Mouse (Mus musculus) neural tube, postnatal 0 days (tissue): ENCODE measurements around the gene Taf6. TPM values are rescaled to one million over a fixed set of nuclear protein-coding genes. Genes with fewer than 3 reads are reported as not detected.

ENCODE experiments used
- microRNA counts: library from miRNA; unstranded; fragments of <30 nt; microRNA quantifications from one replicate; lab custom pipeline; 2015
- microRNA-seq: library from miRNA; unstranded; fragments of <30 nt; microRNA quantifications from one replicate; pipeline ENCODE4, GENCODE M21; 2016
- polyA plus RNA-seq: library from polyadenylated mRNA; unstranded; fragments of >200 nt; fragmentation: Nextera tagmentation; extraction: Ambion mirVana; gene quantifications from 2 replicates; pipeline ENCODE4 v1.2.1, GENCODE M21; 2015

Gene Taf6
- 37.5 and 48.1 TPM in 2 replicates for polyA plus RNA-seq

DNA sequence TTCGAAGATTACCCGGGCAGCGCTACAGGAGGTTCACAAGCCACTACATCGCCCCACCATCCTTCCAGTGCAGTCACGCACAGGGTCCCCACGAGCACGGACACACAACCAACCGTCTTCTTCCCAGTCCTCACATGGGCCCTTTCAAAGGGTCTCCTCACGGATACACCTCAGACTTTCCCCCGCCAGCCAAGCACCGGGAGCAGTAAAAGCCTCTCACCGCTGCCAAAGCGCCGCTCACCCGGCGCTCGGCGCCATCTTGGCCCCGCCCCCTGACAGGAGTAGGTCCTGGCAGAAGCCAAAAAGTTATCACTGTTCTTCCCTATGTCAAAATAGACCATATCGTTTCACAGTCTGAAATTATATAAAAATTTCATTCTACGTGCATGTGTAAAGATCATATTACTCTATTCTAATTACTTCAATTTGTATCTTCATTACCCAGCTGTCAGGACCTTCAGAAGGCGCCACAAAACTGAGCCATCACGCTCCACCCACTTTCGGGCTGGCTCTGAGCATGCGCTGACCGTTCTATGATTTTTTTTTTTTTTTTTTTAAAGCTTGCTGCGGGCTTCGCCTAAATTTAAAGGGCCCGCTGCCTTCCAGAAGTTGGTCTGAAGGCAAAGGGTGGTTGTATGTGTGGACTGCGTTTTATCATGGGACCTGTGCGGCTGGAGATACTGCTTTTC lies at the start of gene Taf6, which contains the start of gene Cnpy4:
Gene Taf6, minus strand, starts transcription at position 502 of the 689 bp plus-strand sequence.
Gene Cnpy4, plus strand, starts transcription at position 536 of the 689 bp plus-strand sequence.

GRCm38 (mm10) chr5:138225700-138226099 lies 38.4 kb upstream of the Taf6 start, which contains the start of gene Nxpe5:
TSS of gene Nxpe5 (plus strand) at chr5:138225898.

GRCm38 (mm10) chr5:138193771-138194727 lies 6.8 kb upstream of the Taf6 start, which contains the start of gene Mblac1:
TSS of gene Mblac1 (plus strand) at chr5:138194314.

GRCm38 (mm10) chr5:138171695-138172491 lies 15.4 kb downstream of the Taf6 start, which contains the start of the genes Ap4m1 and Mcm7:
TSS of gene Ap4m1 (plus strand) at chr5:138172002.
TSS of gene Mcm7 (minus strand) at chr5:138172422.

GRCm38 (mm10) chr5:138160842-138161665 lies 26.2 kb downstream of the Taf6 start, which contains the start of gene Cops6:
TSS of gene Cops6 (plus strand) at chr5:138161071.

GRCm38 (mm10) chr5:138155443-138155976 lies 31.7 kb downstream of the Taf6 start, which contains the start of gene Zfp113:
TSS of gene Zfp113 (minus strand) at chr5:138155744.

MicroRNAs encoded within 50 kb of the gene (microRNA counts, 519-probe panel; counts per million panel counts)
- microRNA mmu-miR-106b (lab: Ali Mortazavi, UCI) = 4,872 counts per million, percentile 57 among the panel's probes with 10 or more counts
- microRNA mmu-miR-25 (lab: Ali Mortazavi, UCI) = 5,470 counts per million, percentile 69 among the panel's probes with 10 or more counts
- 4,842 counts per million, percentile 56 among the panel's probes with 10 or more counts for microRNA mmu-miR-93 (lab: Ali Mortazavi, UCI)

Small RNA genes within 50 kb of the gene (microRNA-seq; reads per million reads assigned to microRNA genes)
- gene Mir106b = 2,896 reads per million, percentile 87 among the genes with 10 or more reads in this experiment
- gene Mir25 = 229 reads per million, percentile 55 among the genes with 10 or more reads in this experiment
- gene Mir93 = 2,715 reads per million, percentile 86 among the genes with 10 or more reads in this experiment

Other genes with a start within 250 kb of the Taf6 start
- 8.3 and 8.5 TPM in 2 replicates for gene Gjc3, start 224.4 kb downstream of the Taf6 start, polyA plus RNA-seq
- not detected in 2 replicates for gene Azgp1, start 205.9 kb downstream of the Taf6 start, polyA plus RNA-seq
- gene Smok3a, start 166.2 kb downstream of the Taf6 start, polyA plus RNA-seq = not detected in 2 replicates
- 0.06 TPM in 1 of 2 replicates, not detected in the other for gene Smok3b, start 166.0 kb downstream of the Taf6 start, polyA plus RNA-seq
- not detected in 2 replicates for gene Smok3c, start 134.3 kb downstream of the Taf6 start, polyA plus RNA-seq
- gene Zkscan1, start 102.4 kb downstream of the Taf6 start, polyA plus RNA-seq = 11.5 and 12.2 TPM in 2 replicates
- gene Zscan21, start 70.5 kb downstream of the Taf6 start, polyA plus RNA-seq = 44.6 and 50.0 TPM in 2 replicates
- 13.4 and 14.7 TPM in 2 replicates for gene Zfp113, start 31.7 kb downstream of the Taf6 start, polyA plus RNA-seq
- gene Cops6, start 26.4 kb downstream of the Taf6 start, polyA plus RNA-seq = 286 and 325 TPM in 2 replicates
- 13.9 and 15.4 TPM in 2 replicates for gene Ap4m1, start 15.4 kb downstream of the Taf6 start, polyA plus RNA-seq
- 31.9 and 36.3 TPM in 2 replicates for gene Mcm7, start 15.0 kb downstream of the Taf6 start, polyA plus RNA-seq
- gene Cnpy4, start within 50 bp of the Taf6 start, polyA plus RNA-seq = 20.7 and 23.5 TPM in 2 replicates
- gene Mblac1, start 6.9 kb upstream of the Taf6 start, polyA plus RNA-seq = 11.7 and 12.8 TPM in 2 replicates
- gene Nxpe5, start 38.4 kb upstream of the Taf6 start, polyA plus RNA-seq = not detected in 2 replicates
- 130 and 140 TPM in 2 replicates for gene Lamtor4, start 68.0 kb upstream of the Taf6 start, polyA plus RNA-seq
- gene BC037034, start 76.6 kb upstream of the Taf6 start, polyA plus RNA-seq = 22.4 and 23.7 TPM in 2 replicates
- gene Gal3st4, start 85.4 kb upstream of the Taf6 start, polyA plus RNA-seq = 3.7 and 4.4 TPM in 2 replicates
- 0.05 and 0.21 TPM in 2 replicates for gene Gm43720, start 92.5 kb upstream of the Taf6 start, polyA plus RNA-seq
- 20.1 and 24.6 TPM in 2 replicates for gene Gpc2, start 92.6 kb upstream of the Taf6 start, polyA plus RNA-seq
- 8.2 and 13.0 TPM in 2 replicates for gene Stag3, start 92.8 kb upstream of the Taf6 start, polyA plus RNA-seq
- gene Pvrig, start 154.5 kb upstream of the Taf6 start, polyA plus RNA-seq = not detected in 2 replicates